Mouse (Mus musculus): ENCODE data around the gene Gm9837.
"Not testable (repeated sequence)": the region's sequence is repeated elsewhere in the genome, so short reads cannot be mapped to it uniquely, and the experiment has no call there.

Gene Gm9837

DNA sequence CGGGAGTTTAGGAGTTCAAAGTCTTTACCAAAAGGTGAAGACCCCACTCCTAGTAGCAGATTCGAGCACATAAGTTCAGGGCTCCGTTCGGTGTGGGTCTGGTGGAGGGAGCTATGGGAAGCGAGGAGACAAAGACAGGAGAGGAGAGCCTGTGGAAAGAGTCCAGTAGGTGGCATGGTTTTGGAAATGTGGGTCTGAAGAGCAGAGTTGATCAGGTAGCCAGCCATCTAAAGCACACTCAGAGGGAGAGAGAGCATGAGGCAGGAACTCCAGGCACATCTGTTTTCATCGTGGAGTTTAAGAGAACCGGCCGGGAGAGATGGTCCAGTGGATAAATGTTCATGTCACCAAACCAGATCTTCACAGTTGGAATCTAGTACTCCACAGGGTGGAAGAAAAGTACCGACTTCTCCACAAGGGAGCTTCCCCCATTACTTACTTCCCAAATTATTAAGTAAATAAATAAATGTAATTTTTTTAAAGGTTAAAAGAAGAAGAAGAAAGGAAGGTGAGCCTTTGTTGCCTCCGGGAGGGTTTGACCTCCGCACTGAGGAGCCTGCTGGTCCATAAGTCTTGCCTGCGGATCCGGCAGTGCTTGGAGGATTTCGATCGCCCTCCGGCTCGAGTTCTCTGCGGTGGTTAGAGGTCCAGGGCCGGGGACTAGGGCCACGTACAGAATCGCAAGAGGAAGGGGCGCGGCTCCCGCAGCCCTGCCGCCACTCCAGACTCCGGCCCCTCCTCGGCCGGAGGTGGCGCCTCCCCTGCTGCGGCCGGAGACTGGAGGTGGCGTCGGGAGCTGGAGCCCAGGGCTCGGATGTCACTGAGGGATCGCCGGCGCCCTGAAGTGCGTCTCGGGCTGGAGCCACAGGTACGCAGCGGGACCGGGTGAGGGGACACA is 13.6 kb downstream of the Gm9837 start, which contains the start of the genes Gm10447 and Shroom1:
Gm10447 (minus strand) TSS at position 637 of the 898 bp plus-strand sequence.
Shroom1 (plus strand) TSS at position 732 of the 898 bp plus-strand sequence.
- DNase-seq (ENCODE audit: low spot score) = no peak

GRCm38 (mm10) chr11:53453031-53453430 is 17.2 kb downstream of the Gm9837 start:
- DNase-seq (ENCODE audit: low spot score) = no peak

DNA sequence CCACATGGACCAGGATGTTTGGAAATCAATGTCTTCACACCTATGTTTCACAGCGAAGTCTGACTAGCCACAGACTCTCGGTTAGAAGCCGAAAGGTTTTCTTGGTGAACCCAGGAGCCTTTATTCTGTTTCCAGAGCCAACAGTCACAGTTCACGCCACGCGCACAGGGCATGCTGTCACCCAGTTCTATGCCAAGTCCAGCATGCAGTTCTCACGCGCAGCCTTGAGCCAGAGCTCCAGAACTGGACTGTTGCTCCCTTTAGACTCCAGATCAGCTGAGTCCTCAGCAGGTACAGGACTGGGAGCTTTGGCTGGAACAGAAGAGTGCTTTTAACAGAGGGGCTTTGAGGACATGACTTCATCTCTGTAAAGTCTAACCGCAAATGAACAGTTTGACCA is 17.9 kb downstream of the Gm9837 start:
- DNase-seq (ENCODE audit: low spot score) = no peak

- no peak for DNase-seq (ENCODE audit: low spot score)
These were observed 18.9 kb downstream of the Gm9837 start for GRCm38 (mm10) chr11:53451361-53451760.

GRCm38 (mm10) chr11:53450070-53450705 is 20.1 kb downstream of the Gm9837 start:
- no peak for DNase-seq (ENCODE audit: low spot score)

DNA sequence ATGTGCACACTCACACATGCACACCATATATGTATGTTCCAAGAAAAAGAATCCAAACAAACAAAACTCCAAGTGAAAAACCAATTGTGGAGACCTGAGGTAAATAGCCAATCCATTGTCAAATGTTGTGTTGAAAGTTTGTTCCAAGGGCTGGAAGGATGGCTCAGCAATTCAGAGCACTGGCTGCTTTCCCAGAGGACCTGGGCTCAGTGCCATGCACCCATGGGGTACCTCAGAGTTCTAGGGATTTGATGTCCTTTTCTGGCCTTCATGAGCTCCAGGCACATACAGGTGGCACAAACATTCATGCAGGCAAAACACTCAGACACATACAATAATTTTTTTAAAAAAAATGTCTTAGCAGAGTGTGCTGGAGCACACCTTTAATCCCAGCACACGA is 21.8 kb downstream of the Gm9837 start:
- no peak for DNase-seq (ENCODE audit: low spot score)

- DNase-seq (ENCODE audit: low spot score) = no peak
These were observed 22.3 kb downstream of the Gm9837 start for GRCm38 (mm10) chr11:53447996-53448395.

GRCm38 (mm10) chr11:53446183-53446582 is 24.1 kb downstream of the Gm9837 start:
- no peak for DNase-seq (ENCODE audit: low spot score)

- DNase-seq (ENCODE audit: low spot score) = no peak
These were observed 24.7 kb downstream of the Gm9837 start for GRCm38 (mm10) chr11:53445562-53445961.

DNA sequence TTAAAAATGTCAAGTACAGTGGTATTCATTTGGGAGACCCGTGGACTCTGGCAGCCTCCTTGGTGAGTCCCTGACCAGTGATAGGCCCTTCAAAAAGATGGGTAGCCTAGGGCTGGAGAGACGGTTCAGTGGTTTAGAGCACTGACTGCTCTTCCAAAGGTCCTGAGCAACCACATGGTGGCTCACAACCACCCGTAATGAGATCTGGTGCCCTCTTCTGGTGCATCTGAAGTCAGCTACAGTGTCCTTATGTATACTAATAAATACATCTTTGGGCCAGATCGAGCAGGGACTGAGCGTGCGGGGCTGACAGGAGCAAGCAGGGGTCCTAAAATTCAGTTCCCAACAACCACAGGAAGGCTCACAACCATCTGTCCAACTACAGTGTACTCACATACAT is 26.4 kb downstream of the Gm9837 start:
- DNase-seq (ENCODE audit: low spot score) = no peak

DNA sequence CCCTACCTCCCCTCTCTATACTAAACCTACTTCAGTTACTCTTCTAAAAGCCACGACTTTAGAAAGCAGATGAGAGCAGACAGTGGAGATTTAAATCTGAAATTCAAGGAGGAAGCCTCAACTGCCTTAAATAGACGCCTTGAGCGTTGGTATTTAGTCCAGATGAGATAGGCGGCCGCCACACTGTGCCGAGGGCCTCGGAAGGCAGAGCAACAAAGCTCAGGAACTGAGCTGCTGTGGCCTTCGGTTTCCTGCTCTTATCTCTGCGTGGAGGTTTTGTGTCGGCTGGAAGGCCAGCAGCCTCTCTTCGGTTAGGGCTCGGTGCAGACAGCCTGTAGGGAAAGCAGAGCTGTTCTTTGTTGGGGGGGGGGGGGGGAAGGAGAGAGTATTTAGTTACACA is 28.4 kb downstream of the Gm9837 start:
- no peak for DNase-seq (ENCODE audit: low spot score)

DNA sequence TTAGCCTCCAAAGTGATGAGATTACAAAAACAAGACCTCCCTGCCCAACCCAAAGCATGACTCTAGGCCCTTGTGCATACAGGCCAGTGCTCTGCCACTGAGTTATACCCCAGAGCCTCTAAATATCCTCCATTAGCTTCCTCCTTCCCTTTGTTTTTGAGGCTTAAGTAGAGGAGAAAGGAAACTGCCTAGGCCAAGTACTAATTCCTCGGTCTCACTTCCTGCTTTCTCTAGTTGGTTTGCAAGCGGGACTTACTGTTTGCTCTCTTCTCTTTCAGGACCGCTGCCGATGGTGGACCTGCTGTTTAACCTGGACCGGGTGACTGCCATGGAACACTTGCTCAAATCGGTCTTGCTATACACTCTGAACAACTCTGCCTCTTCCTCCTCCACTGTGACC is 33.9 kb downstream of the Gm9837 start:
- DNase-seq (ENCODE audit: low spot score) = no peak

- no peak for DNase-seq (ENCODE audit: low spot score)
These were observed 34.8 kb downstream of the Gm9837 start for GRCm38 (mm10) chr11:53435504-53435903.

DNA sequence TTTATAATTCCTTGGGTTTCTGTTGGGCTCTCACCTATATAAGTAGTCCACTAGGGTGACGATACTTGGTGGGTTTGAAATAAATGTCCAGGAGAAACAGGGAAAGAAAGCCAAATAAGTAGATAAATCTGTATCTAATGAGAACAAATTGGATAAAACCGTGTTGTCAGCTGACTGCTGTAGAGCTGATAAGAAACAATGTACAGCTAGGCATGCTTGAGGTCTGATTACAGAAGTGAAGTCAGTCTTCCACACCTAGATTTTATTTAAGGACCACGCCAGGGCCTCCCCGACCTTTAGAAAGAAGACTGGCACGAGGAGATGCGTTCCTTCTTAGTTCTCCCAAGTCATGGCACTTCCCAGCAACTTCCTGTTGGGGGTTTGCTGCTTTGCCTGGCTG is 37.2 kb downstream of the Gm9837 start:
- no peak for DNase-seq (ENCODE audit: low spot score)

DNA sequence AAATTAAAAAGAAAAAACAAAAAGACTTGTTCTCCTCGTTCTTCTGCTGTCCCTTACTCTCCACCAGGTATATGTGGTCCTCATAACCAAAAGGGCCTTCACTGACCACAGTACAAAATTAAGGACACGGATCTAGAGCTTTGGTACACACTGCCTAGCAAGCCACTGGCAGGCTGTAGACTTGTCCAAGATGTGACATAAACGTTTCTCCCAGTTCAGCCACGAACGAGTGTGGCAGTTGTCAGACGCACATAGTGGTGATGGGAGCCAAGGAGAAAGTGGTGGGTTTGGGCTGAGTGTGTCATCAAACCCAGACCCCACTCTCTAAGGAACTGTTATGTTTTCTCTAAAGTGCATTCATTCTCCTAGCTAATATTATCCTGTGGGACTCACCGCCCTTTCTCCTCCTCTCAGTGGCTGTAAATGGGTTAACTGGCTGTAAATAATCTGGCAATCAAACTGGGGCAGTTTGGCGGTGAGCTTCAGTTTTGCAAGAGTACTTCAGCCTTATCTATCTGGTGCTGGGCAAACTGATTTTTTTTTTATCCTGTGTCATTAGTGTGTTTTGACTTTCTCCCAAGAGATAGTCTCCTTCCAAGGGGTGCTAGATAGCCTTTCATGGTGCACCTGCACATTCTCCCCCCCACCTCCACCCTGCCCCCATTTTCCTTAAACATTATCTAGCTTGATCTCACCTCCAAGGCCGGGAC is 38.8 kb downstream of the Gm9837 start:
- no peak for DNase-seq (ENCODE audit: low spot score)

DNA sequence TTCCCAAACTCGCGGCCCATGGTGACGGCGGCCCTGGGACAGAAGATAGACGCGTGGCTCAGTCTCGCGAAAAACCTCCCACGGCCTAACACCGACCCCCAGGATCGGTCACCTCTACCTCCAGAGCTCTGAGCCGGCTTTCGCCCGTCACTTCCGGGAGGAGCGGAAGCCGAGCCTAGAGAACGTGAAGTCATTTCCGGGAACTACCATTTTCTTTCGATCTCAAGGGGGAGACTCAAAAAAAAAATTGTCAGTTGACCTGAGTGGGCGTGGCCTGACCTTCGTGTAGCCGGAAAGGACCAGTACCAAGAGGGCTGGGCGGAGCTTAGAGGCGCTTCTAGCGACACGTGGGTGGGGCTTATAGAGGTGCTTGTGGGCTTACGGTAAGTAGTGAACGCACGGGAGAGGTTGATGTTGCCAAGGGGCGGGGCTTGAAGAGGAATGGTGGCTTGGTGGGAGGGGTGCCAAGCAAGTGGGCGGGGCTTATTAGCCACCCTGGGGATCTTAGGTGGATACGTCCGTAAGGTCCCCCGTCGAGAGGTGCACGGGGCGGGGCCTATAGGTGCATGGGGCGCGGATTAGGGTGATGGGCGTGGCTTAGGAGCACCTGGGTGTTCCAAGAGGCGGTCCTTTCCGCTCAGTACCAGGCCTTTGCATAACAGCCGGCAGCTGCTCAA is 39.5 kb downstream of the Gm9837 start, which contains the start of the genes Uqcrq and Gdf9:
Uqcrq (minus strand) TSS at position 162 of the 677 bp plus-strand sequence.
Gdf9 (plus strand) TSS at position 354 of the 677 bp plus-strand sequence.
- DNase-seq (ENCODE audit: low spot score) = peak; percentile 100

DNA sequence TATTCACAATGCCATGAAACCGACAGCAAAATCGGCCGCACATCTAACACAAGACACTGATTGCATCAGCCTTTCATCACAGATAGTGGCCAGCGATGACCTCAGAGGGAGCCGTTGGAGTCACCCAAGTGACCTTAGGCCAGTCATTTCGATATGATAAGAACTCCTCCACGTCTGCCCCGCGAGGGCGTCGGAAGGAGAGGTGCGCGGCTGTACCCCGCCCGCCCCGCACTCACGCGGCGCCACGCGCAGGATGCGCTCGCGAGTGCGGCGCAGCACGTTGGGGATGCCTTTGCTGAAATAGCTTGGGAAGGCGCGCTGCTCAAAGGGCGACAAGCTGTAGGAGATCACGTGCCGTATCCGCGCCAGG is 40.0 kb downstream of the Gm9837 start:
- DNase-seq (ENCODE audit: low spot score) = peak; percentile 34

GRCm38 (mm10) chr11:53429182-53429581 is 41.1 kb downstream of the Gm9837 start:
- no peak for DNase-seq (ENCODE audit: low spot score)

GRCm38 (mm10) chr11:53428716-53429057 is 41.6 kb downstream of the Gm9837 start:
- no peak for DNase-seq (ENCODE audit: low spot score)

- no peak for DNase-seq (ENCODE audit: low spot score)
These were observed 42.1 kb downstream of the Gm9837 start for GRCm38 (mm10) chr11:53427993-53428715.

GRCm38 (mm10) chr11:53426914-53427313 is 43.4 kb downstream of the Gm9837 start:
- DNase-seq (ENCODE audit: low spot score) = not testable (repeated sequence)
